Mouse (Mus musculus) yolk sac, embryonic 10.5 days (tissue): ENCODE results near the gene Wnt16.

Experiments
- DNase-seq: peaks from one replicate; pipeline ENCODE4 v3.0.0-alpha.2; 2017; ENCODE audit warnings: low spot score

The Wnt16 gene

GRCm38 (mm10) chr6:22326289-22326688 is 38.3 kb downstream of the Wnt16 start:
- no peak for DNase-seq

GRCm38 (mm10) chr6:22327091-22327490 is 39.1 kb downstream of the Wnt16 start:
- DNase-seq = no peak

DNA sequence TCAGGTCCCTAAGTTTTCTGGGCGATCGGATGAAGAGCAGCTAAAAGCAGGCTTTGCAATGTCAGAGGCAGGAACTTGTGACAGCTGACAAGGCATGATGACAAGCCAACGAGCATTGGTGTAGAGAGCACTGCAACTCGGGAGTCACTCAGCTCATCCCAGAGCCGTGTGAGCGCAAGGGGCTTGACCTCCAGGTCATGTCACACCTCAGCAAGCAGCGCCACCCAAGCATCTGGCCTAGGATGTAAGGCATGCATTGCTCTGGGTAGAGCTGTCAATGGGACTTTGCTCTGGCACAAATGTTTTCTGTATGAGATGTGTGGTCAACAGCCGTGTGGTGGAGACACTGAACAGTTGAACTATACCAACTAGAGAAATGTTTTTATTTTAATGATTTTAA is 39.9 kb downstream of the Wnt16 start:
- DNase-seq = no peak

DNA sequence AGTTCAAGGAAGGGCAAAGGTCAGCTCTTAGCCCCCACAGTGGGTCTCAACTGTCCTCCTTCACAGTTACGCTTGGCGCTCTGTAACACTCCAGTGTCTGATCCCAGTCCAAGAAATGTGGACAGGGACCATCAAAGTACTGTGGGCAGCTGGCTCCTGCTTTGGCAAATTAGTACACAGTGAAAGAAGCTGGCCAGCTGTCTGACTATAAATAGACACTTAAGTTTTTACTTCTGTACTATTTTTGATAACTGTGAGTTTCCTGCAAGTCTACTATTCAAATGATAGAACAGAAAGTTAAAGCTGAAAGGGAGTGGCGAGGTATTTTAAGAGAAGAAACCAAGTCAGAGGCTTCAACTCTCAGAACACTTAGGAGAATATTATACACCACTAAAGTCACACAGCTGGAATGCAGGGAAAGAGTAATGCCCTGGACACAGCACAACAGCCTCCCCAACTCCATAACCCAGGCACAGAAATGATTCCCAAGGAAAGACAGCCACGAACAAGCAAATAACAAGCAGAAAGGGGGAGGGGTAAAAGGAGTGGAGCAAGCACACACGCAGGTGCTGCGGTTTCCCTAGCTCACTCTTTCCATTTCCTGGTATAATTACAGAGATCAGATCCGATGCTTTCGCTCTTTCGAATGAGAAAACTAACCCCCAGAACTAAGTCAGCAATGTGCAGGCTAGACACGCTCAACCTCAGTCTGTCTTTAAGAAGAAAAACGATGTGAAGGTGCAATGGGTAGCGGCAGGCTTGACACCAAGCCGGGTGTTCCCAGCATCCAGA is 42.3 kb downstream of the Wnt16 start:
- DNase-seq = no peak

DNA sequence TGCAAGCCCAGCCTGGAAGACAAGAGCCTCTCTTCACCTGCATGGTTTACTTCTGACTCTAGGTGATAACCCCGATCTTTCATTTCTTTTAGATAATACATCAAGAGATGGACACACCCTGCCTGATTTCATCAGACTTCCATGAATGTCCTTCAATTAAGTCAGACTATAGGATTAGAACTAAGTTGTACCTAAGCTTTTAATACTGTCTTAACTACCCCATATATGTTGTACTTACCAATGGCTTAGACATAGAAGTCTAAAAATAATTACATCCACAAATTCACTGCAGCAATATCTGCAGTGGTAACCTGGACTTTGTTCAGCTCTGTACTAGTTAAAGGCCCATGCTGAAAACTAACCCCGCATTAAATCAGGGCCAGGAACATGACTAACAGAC is 44.5 kb downstream of the Wnt16 start:
- DNase-seq = no peak

GRCm38 (mm10) chr6:22339763-22340542 is 51.9 kb downstream of the Wnt16 start:
- no peak for DNase-seq

DNA sequence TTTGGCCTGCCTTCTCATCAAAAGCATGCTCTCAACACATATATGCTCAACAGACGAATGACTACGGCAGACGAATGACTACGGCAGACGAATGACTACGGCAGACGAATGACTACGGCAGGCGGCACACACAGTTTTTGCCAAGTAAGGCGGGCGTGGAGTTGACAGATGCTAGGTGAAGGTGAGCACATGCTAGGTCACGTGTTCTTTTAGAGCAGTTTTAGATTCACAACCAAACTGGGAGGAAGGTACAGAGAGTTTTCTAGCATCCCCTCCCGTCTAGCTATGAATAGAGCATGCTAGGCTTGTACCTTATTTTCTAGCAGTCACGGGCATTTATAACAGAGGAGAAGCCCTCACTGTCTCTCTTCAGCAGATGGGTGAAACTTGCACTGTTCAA is 52.8 kb downstream of the Wnt16 start:
- no peak for DNase-seq

- no peak for DNase-seq
Observed at GRCm38 (mm10) chr6:22343292-22343691, 55.3 kb downstream of the Wnt16 start.

DNA sequence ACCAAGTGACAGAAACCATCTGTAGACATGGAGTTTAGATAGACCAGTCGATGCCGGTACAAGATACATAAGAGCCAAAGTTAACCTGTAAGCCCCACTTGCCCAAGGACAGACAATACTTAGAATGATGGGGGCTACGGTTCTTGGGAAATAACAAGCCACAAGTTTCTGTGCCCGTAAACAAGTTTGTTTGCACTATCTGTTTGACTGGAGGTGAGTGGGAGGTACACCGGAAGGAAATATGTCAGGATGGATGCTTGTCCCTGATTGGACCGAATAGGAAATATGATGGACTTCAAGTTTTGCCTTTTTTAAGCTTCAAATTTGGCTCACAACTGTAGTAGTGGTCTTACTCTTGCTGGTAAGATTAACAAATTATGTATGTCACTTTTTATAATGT is 55.7 kb downstream of the Wnt16 start:
- peak; percentile 32 for DNase-seq

DNA sequence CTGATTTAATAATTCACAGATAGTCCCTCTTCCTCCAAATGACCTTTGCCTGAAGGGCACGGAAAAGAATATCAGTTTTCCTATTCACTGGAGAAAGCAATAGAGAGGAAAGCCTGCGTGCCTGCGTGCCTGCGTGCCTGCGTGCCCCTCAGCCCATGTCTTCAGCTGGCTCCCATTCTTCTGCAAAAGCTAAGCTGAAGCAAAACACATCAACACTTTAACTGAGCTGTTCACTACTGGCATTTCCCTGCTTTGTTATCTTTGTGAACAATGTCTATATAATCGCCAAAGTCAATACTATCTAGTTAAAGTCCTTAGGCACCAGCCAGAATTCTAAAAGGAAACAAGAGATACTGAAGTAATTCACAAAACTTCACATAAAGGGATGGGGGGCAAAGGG is 56.4 kb downstream of the Wnt16 start:
- DNase-seq = no peak

DNA sequence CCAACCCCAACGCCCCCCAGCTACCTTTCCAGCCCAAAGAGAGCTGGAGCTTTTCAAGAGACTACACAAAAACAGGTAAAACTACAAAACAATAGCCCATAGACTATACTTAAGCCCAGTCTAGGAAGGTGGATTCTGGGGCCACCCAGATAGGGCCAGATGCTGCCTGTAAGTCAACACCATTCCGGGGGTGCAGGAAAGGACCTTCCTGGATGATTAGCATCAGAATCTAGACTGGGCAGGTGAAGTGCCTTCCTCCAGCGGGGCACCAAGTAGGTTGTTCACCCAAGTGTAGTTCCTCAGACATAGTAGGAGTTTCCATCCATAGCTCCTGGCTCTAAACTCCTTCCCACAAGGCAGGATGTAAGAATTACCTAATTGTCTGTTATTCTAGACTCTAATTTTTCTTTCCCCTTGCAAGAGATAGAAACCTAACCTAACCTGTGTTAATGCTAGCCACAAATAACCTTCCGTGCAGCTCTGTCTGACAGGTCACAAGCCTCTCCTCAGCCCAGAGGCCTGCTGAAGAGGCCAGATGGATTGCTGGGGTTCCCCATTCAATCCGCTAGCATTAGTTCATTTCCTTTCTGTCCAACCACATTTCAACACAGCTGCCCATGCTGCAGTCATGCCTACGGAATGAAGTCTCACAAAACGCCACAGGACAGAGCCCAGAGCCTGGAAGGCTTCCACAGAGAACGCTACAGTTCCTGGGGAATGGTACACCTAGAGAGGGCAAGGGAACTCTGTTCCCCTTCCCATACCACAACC is 59.3 kb downstream of the Wnt16 start:
- DNase-seq = no peak
